Mouse (Mus musculus) layer of hippocampus, adult 9-11 months (tissue): ENCODE measurements around the gene Bahd1.

ENCODE experiments used
- DNase-seq: peaks from one replicate; pipeline ENCODE4 v3.0.0; 2022

Gene Bahd1

GRCm38 (mm10) chr2:118899306-118899705 lies 871 bp upstream of the Bahd1 start:
- DNase-seq, result no peak

- no peak for DNase-seq
Observed at GRCm38 (mm10) chr2:118900826-118901140, 606 bp downstream of the Bahd1 start.

- peak; percentile 97 for DNase-seq
Observed at GRCm38 (mm10) chr2:118901175-118902031, 1.2 kb downstream of the Bahd1 start.

GRCm38 (mm10) chr2:118902051-118903025 lies 2.2 kb downstream of the Bahd1 start:
- DNase-seq, result no peak

GRCm38 (mm10) chr2:118903333-118903741 lies 3.2 kb downstream of the Bahd1 start:
- no peak for DNase-seq

- DNase-seq, result no peak
Observed at GRCm38 (mm10) chr2:118905433-118906117, 5.4 kb downstream of the Bahd1 start.

GRCm38 (mm10) chr2:118906118-118906492 lies 5.9 kb downstream of the Bahd1 start:
- DNase-seq, result no peak

GRCm38 (mm10) chr2:118907781-118908180 lies 7.6 kb downstream of the Bahd1 start:
- DNase-seq, result no peak

GRCm38 (mm10) chr2:118909151-118909550 lies 9.0 kb downstream of the Bahd1 start:
- DNase-seq, result no peak

- no peak for DNase-seq
Observed at GRCm38 (mm10) chr2:118910605-118911278, 10.6 kb downstream of the Bahd1 start.

- no peak for DNase-seq
Observed at GRCm38 (mm10) chr2:118912706-118913105, 12.5 kb downstream of the Bahd1 start.

GRCm38 (mm10) chr2:118913551-118914276 lies 13.5 kb downstream of the Bahd1 start:
- no peak for DNase-seq

GRCm38 (mm10) chr2:118914685-118915084 lies 14.5 kb downstream of the Bahd1 start:
- DNase-seq, result no peak

GRCm38 (mm10) chr2:118916436-118916835 lies 16.3 kb downstream of the Bahd1 start:
- no peak for DNase-seq

GRCm38 (mm10) chr2:118918543-118918942 lies 18.4 kb downstream of the Bahd1 start:
- no peak for DNase-seq

GRCm38 (mm10) chr2:118920428-118920827 lies 20.3 kb downstream of the Bahd1 start:
- no peak for DNase-seq

GRCm38 (mm10) chr2:118925952-118926351 lies 25.8 kb downstream of the Bahd1 start:
- DNase-seq, result no peak

GRCm38 (mm10) chr2:118926361-118926997 lies 26.3 kb downstream of the Bahd1 start, which contains the start of gene Chst14:
Gene Chst14 (plus strand): TSS chr2:118926496.
- DNase-seq, result peak; percentile 71

- DNase-seq, result no peak
Observed at GRCm38 (mm10) chr2:118926998-118927739, 27.0 kb downstream of the Bahd1 start.

GRCm38 (mm10) chr2:118941341-118941740 lies 41.2 kb downstream of the Bahd1 start:
- DNase-seq, result no peak
